Mouse (Mus musculus) embryonic facial prominence, embryonic 15.5 days (tissue): ENCODE measurements at regions not wholly inside any gene's neighbourhood (a gene's known extent, or its start where the extent isn't known, plus 50 kb on each side); places are given as distances from the start of the nearest gene placed in this dataset.

Experiments used
- ATAC-seq: fragments of 200-750 bp; cut with Nextera tagmentation; 2 replicates; pipeline ENCODE4 v1.8.0; 2017; ENCODE audit warnings: low read depth, moderate TSS enrichment; ENCODE audit not compliant: insufficient number of reproducible peaks, low FRiP score, low TSS enrichment
- H3K27ac ChIP-seq: fragments of 300-500 bp; sonication (generic); replicated peaks from 2 replicates; pipeline ENCODE4 v1.5.1; 2015; ENCODE audit warnings: mild to moderate bottlenecking, inconsistent platforms
- H3K27me3 ChIP-seq: fragments of 300-500 bp; sonication (generic); 2 replicates; pipeline ENCODE4 v1.6.1; 2015; ENCODE audit warnings: inconsistent platforms
- H3K36me3 ChIP-seq: fragments of 300-500 bp; sonication (generic); 2 replicates; pipeline ENCODE4 v1.6.1; 2015; ENCODE audit warnings: mild to moderate bottlenecking, inconsistent platforms
- H3K4me1 ChIP-seq: fragments of 300-500 bp; sonication (generic); 2 replicates; pipeline ENCODE4 v1.6.1; 2015; ENCODE audit warnings: inconsistent platforms
- H3K4me2 ChIP-seq: fragments of 300-500 bp; sonication (generic); replicated peaks from 2 replicates; pipeline ENCODE4 v1.6.1; 2015; ENCODE audit warnings: mild to moderate bottlenecking, inconsistent platforms
- H3K4me3 ChIP-seq: fragments of 300-500 bp; sonication (generic); replicated peaks from 2 replicates; pipeline ENCODE4 v1.5.1; 2015; ENCODE audit warnings: mild to moderate bottlenecking, inconsistent platforms
- H3K9ac ChIP-seq: fragments of 300-500 bp; sonication (generic); 2 replicates; pipeline ENCODE4 v1.6.1; 2015; ENCODE audit warnings: inconsistent platforms
- H3K9me3 ChIP-seq: fragments of 300-500 bp; sonication (generic); replicated peaks from 2 replicates; pipeline ENCODE4 v1.6.1; 2016; ENCODE audit warnings: inconsistent platforms
- WGBS: fragments of 180-500 bp; shearing (Covaris S2); methylation state at CpG from one replicate; pipeline ENCODE4 v1.1.7; 2015; 5-methylcytosine and 5-hydroxymethylcytosine counted together

DNA sequence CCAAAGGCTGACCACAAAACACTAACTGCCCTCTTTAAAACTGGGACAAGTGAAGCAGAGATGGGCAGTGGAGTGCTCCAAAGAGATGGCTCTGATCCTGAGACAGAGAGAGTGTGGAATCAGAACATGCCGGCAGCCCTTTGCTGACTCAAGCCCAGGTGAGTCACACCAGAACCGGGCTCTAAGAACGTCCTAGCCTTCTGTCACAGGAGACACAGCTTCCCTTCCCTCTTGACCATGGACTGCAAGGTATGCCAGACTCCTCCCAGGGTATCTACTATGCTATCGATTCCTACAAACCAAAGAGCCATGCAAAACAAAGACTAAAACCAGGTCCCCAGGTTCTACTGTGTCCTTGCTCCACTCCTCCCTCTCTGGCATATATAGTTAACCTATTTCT, 98.0 kb downstream of the Dhx15 start:
- Histone ChIP-seq H3K4me1 (no peaks in the 10 kb centered on the region), H3K27me3 (no peaks in the 10 kb centered on the region), H3K27ac (no peak overlapping the region), H3K9me3 (no peaks in the 10 kb centered on the region), H3K4me2 (no peak overlapping the region), H3K9ac (no peak overlapping the region), H3K4me3 (no peak overlapping the region), H3K36me3 (no peaks in the 10 kb centered on the region)
- no peak for ATAC-seq
- 87% methylated on average over 4 of the region's 4 CpGs for WGBS

DNA sequence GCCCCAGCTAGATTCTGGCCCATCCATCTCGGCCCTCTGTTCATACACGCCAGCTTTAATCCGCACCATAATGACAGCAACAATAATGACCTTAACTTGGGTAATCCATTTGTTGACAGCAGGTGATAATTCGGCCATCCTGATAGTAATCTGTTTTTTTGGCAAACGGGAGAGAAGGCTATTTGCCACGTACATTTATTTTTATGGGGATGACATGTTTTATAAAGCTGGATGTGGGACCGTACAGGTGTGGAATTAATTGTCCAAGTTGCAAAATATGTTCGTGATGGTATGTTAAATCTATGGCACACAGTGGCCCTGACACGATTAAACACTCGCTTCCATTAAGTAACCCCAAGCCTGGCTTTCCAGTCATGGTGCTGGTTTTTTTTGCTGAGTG, 102.2 kb downstream of the Dhx15 start:
- Histone ChIP-seq H3K36me3 (no peaks in the 10 kb centered on the region), H3K27ac (no peak overlapping the region), H3K9me3 (no peaks in the 10 kb centered on the region), H3K4me3 (no peak overlapping the region), H3K27me3 (no peaks in the 10 kb centered on the region), H3K4me2 (no peak overlapping the region), H3K4me1 (no peaks in the 10 kb centered on the region), H3K9ac (no peak overlapping the region)
- WGBS = 74% methylated on average over 10 of the region's 10 CpGs
- ATAC-seq = no peak

DNA sequence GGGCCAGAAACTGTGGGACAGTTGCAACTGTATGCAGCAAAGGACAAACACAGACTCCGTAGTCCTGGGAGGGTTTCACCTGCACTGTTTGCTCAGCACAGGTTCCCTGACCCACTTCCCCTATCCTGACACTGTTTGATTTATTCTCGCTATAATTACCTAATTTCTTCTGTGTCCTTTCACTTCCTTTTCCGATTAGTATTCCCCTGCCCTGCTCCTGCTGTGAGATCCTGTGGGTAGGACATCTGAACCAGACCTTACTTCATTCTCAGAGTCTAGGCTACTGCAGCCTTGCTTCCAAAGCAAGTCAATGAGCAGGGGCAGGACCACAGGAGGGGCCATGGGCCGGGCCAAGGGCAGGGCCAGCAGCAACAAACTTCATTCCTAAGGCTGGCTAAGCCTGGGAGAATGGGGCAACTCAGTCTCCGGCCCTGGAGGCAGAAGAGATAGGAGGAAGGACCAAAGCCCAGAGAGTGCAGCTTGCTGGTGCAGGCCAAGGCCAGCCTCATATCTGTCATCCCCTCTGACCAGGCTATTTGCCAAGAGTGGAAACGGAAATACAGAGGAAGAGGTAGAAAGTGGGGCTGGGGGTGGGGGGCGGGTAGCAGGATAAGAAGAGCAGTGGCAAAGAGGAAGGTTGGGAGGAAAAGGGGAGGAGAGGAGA, 103.4 kb downstream of the Dhx15 start:
- H3K27ac ChIP-seq = no peak overlapping the region
- no peak overlapping the region for H3K4me3 ChIP-seq
- H3K9me3 ChIP-seq = no peaks in the 10 kb centered on the region
- H3K4me2 ChIP-seq = no peak overlapping the region
- no peaks in the 10 kb centered on the region for H3K4me1 ChIP-seq
- H3K27me3 ChIP-seq = no peaks in the 10 kb centered on the region
- WGBS = 49% methylated on average over 7 of the region's 7 CpGs
- ATAC-seq = no peak
- H3K9ac ChIP-seq = no peak overlapping the region
- no peaks in the 10 kb centered on the region for H3K36me3 ChIP-seq

DNA sequence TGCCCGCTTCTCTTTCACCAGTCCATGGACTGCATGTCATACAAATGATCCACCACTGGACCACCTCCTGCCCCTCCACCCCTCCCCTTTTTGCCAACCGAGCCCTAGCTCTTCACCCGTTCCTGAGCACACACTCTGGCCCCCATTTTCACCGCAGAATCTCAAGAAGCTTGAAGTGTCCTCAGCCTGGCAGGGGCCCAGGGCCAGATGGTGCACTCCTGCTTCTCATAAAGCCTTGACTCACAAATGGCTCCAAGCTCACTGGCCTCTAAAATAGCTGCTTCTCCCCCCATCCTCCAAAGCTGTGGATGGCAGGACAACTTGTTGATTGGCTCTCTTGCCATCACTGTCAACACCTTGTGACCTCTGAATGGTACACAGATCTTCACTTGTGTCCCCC, 110.0 kb downstream of the Dhx15 start:
- Histone ChIP-seq H3K4me3 (no peak overlapping the region), H3K4me1 (no peaks in the 10 kb centered on the region), H3K9me3 (no peaks in the 10 kb centered on the region), H3K27ac (no peak overlapping the region), H3K9ac (no peak overlapping the region), H3K4me2 (no peak overlapping the region), H3K27me3 (no peaks in the 10 kb centered on the region), H3K36me3 (no peaks in the 10 kb centered on the region)
- 71% methylated on average over 4 of the region's 4 CpGs for WGBS
- no peak for ATAC-seq

DNA sequence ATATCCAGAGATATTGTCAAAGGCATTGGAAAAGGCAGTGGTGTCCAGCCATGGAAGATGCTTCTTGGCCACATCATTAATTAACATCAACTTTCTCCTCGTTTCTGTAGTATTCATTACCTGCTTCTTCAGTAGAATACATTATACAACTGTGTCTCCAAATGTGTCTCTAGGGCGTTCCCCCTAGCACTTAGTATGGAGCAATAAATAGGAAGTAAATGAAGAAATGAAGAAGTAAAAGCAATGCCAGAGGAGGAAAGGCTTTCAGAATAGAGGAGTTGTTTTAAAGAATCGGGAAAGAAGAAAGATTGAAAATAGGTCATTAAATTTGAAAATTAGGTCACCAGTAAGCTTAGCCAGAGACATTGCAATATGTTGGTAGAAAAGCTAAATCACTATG, 112.6 kb downstream of the Dhx15 start:
- H3K9me3 ChIP-seq = no peaks in the 10 kb centered on the region
- no peak overlapping the region for H3K4me2 ChIP-seq
- H3K9ac ChIP-seq = no peak overlapping the region
- 89% methylated on average over 3 of the region's 3 CpGs for WGBS
- ATAC-seq = no peak
- H3K4me1 ChIP-seq = no peaks in the 10 kb centered on the region
- H3K27ac ChIP-seq = no peak overlapping the region
- no peaks in the 10 kb centered on the region for H3K27me3 ChIP-seq
- H3K4me3 ChIP-seq = no peak overlapping the region
- no peaks in the 10 kb centered on the region for H3K36me3 ChIP-seq

DNA sequence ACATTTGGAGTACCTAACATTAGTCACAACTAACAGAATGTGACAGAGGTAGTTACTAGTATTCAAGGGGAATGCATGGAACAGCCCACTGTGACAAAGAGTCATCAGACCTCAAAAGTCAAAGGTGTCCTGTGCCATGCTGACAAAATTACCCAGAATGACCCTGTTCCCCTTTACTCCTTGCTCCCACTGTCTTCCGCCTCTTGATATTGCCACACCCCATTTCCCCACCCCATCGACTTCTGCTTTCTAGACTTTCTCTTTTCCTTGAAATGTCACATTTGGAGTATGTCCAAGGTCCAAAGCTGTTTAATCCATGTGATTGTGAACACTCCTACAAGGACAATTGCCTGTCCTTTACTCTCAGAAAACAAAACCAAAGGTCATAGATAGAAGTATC, 115.2 kb downstream of the Dhx15 start:
- H3K4me1 ChIP-seq = no peaks in the 10 kb centered on the region
- H3K4me3 ChIP-seq = no peak overlapping the region
- H3K36me3 ChIP-seq = no peaks in the 10 kb centered on the region
- 94% methylated on average over 2 of the region's 2 CpGs for WGBS
- no peaks in the 10 kb centered on the region for H3K27me3 ChIP-seq
- no peak overlapping the region for H3K4me2 ChIP-seq
- no peak for ATAC-seq
- H3K27ac ChIP-seq = no peak overlapping the region
- H3K9me3 ChIP-seq = no peaks in the 10 kb centered on the region
- H3K9ac ChIP-seq = no peak overlapping the region

DNA sequence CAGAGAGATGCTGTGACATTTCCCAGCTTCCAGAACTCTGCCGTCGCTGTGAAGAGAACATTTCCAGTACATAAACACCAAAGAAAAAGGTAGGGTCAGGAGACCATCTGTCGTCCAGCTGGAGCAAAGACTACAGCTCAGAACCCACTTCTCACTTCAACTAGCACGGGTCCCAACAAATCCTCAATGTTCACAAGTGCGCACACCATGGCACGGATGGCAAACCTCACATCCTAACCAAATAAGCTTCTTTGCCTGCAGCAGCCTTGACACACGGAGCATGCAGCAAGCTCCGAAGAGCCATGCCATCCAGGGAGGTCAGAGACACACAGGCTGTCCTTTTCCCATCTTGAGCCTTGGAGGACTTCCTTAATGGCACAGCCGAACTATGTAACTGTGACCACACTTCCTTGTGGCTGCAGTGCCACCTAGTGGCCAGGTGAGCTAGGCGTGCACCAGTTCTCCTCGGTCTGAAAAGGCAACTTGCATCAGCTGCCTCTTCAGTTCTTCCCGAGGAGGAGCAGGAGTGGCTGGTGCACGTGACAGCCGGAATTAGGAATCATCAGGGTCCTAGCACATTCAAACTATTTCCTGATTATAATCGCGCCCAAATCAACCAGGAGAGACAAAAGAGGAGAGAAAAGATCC, 125.4 kb downstream of the Dhx15 start:
- peak; percentile 67; the same call in 1 of the 2 replicates for ATAC-seq
- Histone ChIP-seq H3K4me2 (no peak overlapping the region), H3K4me1 (no peaks in the 10 kb centered on the region), H3K27ac (no peak overlapping the region), H3K36me3 (no peaks in the 10 kb centered on the region), H3K27me3 (no peaks in the 10 kb centered on the region), H3K4me3 (no peak overlapping the region), H3K9me3 (no peaks in the 10 kb centered on the region), H3K9ac (no peak overlapping the region)
- WGBS = 30% methylated on average over 16 of the region's 16 CpGs

DNA sequence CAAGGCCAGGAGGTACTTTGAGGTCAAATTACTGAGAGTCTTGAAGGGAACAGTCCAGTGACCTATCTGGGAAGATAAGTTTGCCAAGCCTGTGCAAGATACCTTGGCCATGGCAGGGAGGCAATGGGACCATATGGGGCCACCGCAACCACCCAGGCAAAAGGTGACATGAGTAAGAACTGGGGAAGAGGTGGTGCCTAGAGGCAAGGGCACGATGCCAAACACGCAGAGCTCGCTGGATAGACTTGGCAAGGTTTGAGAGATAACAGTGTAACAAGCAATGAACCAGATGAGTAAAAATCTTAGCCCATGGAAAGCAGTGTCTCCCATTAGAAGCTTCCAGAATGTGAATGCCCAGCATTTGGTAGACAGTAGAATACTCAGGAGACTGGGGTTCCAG, 128.1 kb downstream of the Dhx15 start:
- no peak overlapping the region for H3K27ac ChIP-seq
- H3K9ac ChIP-seq = no peak overlapping the region
- H3K4me1 ChIP-seq = no peaks in the 10 kb centered on the region
- no peak for ATAC-seq
- WGBS = 83% methylated on average over 4 of the region's 4 CpGs
- H3K4me2 ChIP-seq = no peak overlapping the region
- H3K27me3 ChIP-seq = no peaks in the 10 kb centered on the region
- H3K9me3 ChIP-seq = no peaks in the 10 kb centered on the region
- H3K36me3 ChIP-seq = no peaks in the 10 kb centered on the region
- H3K4me3 ChIP-seq = no peak overlapping the region

DNA sequence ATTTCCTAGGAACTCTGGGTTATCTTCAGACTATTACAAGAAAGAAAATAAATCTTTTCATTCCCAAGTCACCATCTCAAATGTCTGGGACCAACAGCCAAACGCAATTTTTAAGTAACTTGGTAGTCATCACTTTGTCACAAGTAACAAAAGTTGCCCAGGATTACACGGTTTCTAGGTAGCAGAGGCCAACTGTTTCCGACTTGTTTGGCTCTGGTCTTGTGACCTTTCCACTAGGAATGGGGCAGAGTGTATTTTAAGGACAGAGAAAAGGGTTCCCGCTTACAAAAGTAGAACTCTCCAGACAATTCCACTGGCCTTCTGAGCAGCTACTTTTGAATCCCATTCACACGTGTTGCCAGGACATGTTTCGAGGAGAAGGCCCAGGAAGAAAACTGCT, 129.1 kb downstream of the Dhx15 start:
- no peaks in the 10 kb centered on the region for H3K4me1 ChIP-seq
- no peak overlapping the region for H3K9ac ChIP-seq
- no peaks in the 10 kb centered on the region for H3K9me3 ChIP-seq
- 80% methylated on average over 6 of the region's 6 CpGs for WGBS
- H3K36me3 ChIP-seq = no peaks in the 10 kb centered on the region
- H3K4me3 ChIP-seq = no peak overlapping the region
- H3K27me3 ChIP-seq = no peaks in the 10 kb centered on the region
- no peak overlapping the region for H3K4me2 ChIP-seq
- no peak for ATAC-seq
- H3K27ac ChIP-seq = no peak overlapping the region

DNA sequence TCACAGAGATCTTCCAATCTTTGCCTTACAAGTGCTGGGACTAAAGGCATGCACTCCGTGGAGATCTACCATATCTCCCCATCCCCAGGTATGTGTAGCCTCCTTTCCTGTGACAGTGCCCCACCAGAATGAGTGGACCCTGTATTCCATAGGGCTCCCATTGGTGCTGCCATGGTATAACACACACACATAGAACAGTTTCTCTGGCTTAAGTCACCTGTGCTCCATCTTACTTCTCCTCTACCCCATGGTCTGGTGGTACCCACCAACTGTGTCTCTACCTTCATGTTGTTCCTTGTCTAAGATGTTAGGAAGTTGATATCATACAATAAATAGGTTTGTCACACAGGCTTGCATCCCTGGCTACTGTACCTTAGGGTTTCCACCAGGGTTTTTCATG, 133.1 kb downstream of the Dhx15 start:
- ATAC-seq = no peak
- Histone ChIP-seq H3K4me1 (no peaks in the 10 kb centered on the region), H3K27me3 (no peaks in the 10 kb centered on the region), H3K27ac (no peak overlapping the region), H3K9ac (no peak overlapping the region), H3K9me3 (no peaks in the 10 kb centered on the region), H3K4me2 (no peak overlapping the region), H3K36me3 (no peaks in the 10 kb centered on the region), H3K4me3 (no peak overlapping the region)
- WGBS = 76% methylated on average over 1 of the region's 1 CpGs

DNA sequence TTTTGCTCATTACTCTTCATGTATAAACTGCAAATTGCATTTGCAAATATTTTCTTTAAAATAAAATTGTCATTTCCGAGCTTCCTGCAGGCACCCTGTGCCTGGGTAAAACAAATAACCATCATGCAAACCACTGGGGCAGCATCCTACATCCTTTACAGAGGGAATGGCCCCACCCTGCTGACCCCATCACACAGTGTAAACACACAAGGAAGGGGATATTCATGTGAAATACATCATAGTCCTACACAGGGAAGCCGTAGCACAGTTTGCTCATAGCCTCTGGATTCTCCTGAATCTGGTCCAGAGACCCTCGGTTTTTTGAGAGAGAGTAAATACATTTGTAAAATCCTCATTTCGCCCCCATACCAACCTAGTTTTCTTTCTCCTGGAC, 138.2 kb downstream of the Dhx15 start:
- no peak overlapping the region for H3K4me2 ChIP-seq
- no peak overlapping the region for H3K27ac ChIP-seq
- 0 out of 2 replicates have a peak, but pooled peaks cover 5% of the 10 kb centered on the region for H3K4me1 ChIP-seq
- H3K36me3 ChIP-seq = no peaks in the 10 kb centered on the region
- H3K9ac ChIP-seq = no peak overlapping the region
- 69% methylated on average over 4 of the region's 4 CpGs for WGBS
- H3K27me3 ChIP-seq = no peaks in the 10 kb centered on the region
- H3K9me3 ChIP-seq = no peaks in the 10 kb centered on the region
- ATAC-seq = no peak
- H3K4me3 ChIP-seq = no peak overlapping the region
